Mouse (Mus musculus) olfactory bulb, adult 2 months (tissue): Measurements from ENCODE around the gene Pax5.

Source experiments
- CTCF ChIP-seq: fragments of 200-500 bp; IDR thresholded peaks from 2 replicates; pipeline ENCODE4 v1.5.1; 2012; ENCODE audit warnings: low read depth, mild to moderate bottlenecking, low read length, moderate library complexity; ENCODE audit not compliant: insufficient read depth
- POLR2A ChIP-seq: fragments of 200-500 bp; IDR thresholded peaks from 2 replicates; pipeline ENCODE4 v1.6.1; 2012; ENCODE audit warnings: mild to moderate bottlenecking, low read depth, low read length, moderate library complexity; ENCODE audit not compliant: insufficient read depth

GRCm38 (mm10) chr4:44671035-44671434 is 39.3 kb downstream of the Pax5 start:
- no peak for TF ChIP-seq CTCF
- TF ChIP-seq POLR2A = no peak
